Mouse (Mus musculus) retina, adult 2 months (tissue): Measurements from ENCODE around the gene Zmynd8.

ENCODE experiments used
- DNase-seq: peaks from one replicate; pipeline ENCODE4 v3.0.0-alpha.2; 2012; ENCODE audit warnings: low read depth, low spot score

The Zmynd8 gene

GRCm38 (mm10) chr2:165899474-165899873 lies 658 bp upstream of the Zmynd8 start:
- no peak for DNase-seq

DNA sequence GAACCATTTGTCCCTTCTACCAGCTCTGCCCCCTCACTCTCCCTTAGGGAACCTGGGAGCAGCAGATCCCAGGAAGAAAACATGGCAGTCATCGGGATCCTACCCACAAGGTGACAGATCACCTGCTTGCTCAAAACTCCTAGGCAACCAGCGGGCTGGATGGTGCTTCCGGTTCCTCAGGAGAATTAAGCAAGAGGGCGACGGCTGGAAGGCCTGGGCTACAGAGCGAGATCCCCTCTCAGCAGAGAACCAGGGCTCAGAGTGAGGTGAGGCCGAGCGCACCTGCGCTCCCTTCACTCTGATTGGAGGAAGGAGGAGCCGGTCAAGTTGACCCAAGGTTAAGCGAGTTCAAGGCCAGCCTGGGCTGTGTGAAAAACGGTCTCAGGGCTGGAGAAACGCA lies 2.6 kb downstream of the Zmynd8 start:
- DNase-seq: no peak

DNA sequence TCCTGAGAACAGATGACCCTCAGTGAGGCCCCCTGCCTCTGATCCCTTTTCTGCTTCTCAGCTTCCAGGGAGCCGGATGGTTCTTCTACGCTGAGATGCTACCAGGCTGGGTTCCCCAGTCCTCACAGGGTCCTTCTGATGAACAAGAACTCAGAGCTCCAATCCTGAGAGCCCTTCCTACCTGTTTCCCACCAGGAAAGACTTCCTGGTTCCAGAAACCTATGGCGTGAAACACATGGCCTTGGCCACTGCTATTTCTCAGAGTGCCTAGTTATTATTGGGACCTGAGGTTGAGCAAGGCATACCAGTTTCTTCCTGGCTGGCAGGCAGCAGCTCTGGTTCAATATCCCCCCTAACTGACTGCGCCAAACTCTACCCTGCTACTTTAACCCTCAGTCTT lies 3.1 kb downstream of the Zmynd8 start:
- no peak for DNase-seq

DNA sequence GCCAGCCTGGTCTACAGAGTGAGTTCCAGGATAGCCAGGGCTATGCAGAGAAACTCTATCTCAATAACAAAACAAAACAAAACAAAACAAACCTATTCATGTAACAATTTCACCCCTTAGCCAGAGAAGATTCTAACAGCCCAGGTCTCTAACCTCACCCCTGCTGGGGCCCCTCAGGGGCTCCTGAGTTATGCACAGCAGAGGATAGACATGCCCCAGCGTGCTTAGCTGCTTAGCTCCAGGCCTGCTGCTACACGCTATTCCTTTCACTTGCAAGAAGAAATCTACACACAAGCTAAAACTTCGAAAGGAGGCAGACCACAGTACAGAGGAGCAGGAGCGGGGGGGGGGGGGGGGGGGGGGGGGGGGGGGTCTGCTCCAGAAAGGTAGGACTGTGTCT lies 4.3 kb downstream of the Zmynd8 start:
- DNase-seq: no peak

DNA sequence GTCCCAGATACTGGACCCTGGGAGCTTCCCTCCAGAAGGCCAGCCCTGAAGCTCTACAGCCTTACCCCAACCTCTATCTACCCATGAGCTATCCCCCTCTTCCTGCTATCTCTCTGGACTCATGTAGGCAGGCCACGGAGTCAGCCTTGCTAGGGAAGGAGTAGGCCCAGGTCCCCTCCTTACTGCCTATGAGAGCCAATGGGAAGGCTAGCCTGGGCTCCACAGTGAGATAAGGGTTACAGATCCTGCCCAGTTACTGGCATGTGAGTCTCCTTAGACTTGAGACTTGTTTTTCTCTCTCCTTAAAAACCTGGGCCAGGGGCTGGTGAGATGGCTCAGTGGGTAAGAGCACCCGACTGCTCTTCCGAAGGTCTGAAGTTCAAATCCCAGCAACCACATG lies 5.6 kb downstream of the Zmynd8 start:
- DNase-seq: no peak

- DNase-seq: no peak
Measured at GRCm38 (mm10) chr2:165892626-165893025, 6.2 kb downstream of the Zmynd8 start.

DNA sequence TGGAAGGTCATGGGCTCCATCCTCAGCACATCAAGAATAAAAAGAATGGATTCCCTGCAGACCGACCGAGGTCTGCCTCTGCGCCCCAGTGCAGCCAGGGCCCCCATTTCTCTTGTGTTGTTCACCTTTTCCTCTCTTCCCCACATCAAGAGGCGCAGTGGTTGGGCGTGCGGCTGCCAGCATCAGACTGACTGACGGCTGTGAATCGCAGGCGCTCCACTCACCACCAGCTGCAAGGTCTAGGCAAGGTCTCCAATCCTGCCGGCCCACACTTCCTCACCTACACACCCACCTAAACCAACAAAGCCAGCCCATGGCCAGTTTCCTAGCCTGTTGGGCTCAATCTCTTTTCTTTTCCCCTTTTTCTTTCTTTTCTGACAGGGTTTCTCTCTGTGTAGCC lies 8.4 kb downstream of the Zmynd8 start:
- DNase-seq: no peak

DNA sequence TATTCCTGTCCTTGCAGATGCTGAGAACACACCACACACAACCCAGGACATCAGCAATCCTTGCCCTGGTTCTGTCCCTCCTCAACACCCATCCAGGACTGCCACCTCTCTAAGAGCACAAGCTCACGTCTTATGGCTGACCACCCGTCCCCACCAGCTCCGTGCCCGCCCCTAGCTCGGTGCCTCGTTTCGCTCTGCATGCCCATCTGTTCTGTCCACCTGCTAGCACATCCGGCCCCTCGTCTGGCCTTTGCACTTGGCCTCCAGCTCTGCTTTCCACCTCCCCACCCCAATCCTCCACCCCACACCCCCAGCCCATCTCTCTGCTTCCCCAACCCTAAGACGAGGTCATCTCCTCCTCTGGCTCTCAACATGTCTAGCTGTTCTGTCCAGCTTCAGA lies 8.9 kb downstream of the Zmynd8 start:
- no peak for DNase-seq

DNA sequence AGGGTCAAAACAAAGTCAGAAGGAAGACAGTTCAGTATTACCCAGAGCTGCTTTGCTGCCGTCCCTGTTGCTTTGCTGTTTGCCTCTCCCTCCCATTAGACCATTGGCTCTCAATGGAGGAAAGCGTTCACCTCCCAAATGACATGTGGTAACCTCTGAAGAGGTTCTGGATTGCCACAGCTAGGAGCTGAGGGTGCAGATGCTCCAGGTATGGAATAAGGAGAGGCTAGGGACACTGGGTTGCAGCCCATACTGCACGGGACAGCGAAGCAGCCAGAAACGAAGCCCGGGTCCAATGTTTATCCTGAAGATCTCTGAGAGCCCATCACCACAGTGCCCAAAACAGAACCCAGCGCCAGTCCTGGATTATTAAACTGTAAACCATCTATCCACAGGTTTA lies 9.6 kb downstream of the Zmynd8 start:
- no peak for DNase-seq

DNA sequence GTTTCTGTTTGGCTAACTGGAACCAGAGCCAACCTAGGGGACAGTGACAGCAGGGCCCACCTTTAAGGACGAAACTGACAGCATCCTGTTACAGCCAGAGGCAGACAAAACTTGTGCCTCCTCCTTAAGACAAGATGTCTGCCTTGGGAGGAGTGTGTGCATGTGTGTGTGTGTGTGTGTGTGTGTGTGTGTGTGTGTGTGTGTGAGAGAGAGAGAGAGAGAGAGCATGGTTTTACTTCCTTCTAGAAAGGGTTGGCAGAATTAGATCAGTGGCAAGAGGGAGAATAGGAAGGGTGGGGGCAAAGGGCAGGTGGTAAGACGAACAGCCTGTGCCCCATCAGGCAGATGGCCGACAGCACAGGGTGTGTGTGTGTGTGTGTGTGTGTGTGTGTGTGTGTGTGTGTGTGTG lies 10.0 kb downstream of the Zmynd8 start:
- DNase-seq: no peak

- DNase-seq: peak; percentile 70
Measured at GRCm38 (mm10) chr2:165888396-165888795, 10.4 kb downstream of the Zmynd8 start.

- no peak for DNase-seq
Measured at GRCm38 (mm10) chr2:165886857-165887628, 11.8 kb downstream of the Zmynd8 start.

GRCm38 (mm10) chr2:165886482-165886856 lies 12.3 kb downstream of the Zmynd8 start:
- DNase-seq: no peak

- DNase-seq: no peak
Measured at GRCm38 (mm10) chr2:165885951-165886320, 12.9 kb downstream of the Zmynd8 start.

- DNase-seq: no peak
Measured at GRCm38 (mm10) chr2:165885225-165885950, 13.4 kb downstream of the Zmynd8 start.

DNA sequence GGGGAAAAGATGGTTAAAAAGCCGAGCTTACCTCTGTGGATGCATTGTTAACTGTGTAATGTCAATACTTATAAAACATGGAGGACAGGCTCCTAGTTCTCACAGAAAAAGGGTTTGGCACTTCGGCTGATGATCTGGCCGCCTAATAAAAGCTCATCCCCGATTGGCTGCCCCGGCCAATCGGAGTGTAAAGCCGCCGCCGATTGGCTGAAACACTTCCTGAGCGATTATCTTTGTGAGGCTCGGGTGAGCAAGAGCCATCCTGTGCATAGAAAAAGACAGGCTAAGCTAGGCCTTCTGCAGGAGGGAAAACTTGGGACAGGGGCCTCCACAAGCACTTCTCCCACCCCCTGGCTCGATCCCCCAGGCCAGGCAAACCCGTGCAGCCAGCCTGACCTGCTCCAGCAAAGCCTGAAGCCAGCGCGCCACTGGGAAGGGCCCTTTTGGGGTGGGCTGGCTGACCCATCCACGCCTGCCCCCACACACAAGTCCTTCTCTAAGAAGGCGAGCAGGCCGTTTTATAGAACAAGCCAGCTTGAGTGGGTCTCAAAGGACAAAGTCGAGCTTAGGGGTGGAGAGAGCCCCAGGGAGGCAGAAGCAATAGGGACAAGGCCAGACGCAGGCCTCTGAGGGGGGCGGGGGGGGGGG lies 14.1 kb downstream of the Zmynd8 start:
- DNase-seq: peak; percentile 94

DNA sequence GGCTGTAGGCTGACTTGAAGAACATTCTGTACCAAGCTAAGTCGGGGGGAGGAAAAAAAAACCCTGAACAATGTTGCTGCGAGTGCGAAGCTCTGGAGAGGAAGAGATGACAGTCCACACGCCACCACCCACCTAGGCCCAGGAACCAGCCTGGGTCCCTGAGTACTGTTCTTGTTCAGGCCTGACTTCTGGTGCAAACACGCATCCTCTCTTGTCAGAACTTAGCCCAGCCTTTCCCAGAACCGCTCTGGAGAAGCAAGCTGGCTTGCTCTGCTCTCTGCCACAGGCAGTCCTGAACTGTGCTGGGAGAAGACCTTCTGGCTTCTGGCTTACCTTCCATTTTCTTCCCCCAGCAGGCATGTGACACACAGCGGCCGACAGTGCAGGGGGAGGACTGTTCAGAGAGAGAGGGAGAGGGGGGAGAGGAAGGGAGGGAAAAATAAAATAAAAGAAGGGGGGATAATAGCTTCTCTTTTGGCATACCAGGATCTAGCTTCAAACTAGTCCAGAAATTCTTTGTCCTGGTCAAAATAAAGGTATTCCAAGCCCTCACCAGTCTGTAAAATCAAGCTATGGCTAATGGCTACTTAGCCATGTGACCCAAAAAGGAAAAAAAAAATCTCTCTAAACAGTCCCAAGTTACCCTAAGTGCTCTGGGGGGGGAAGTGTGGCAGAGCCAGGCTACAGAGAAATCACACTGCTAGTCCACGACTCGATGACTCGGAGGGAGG lies 14.8 kb downstream of the Zmynd8 start:
- no peak for DNase-seq

DNA sequence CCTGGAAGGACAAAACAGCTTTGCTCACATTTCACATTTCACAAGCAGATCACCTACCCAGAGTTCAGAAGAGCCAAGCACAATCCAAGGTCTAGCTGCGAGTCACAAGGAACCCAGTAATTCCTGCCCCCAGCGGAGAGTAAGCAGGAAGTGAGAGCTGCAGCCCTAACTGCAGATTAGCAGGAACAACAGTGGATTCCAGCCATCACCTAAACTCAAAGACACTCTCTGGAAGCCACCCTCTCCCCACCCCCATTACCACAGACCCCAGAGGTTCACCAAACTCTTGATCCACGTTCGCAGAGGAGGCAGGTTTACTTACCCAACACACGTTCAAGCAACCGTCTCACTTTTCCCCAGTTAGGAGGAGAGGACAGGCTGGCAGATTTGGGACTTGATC lies 15.8 kb downstream of the Zmynd8 start:
- DNase-seq: no peak

- no peak for DNase-seq
Measured at GRCm38 (mm10) chr2:165881585-165882431, 17.0 kb downstream of the Zmynd8 start.

- DNase-seq: no peak
Measured at GRCm38 (mm10) chr2:165881220-165881584, 17.6 kb downstream of the Zmynd8 start.

DNA sequence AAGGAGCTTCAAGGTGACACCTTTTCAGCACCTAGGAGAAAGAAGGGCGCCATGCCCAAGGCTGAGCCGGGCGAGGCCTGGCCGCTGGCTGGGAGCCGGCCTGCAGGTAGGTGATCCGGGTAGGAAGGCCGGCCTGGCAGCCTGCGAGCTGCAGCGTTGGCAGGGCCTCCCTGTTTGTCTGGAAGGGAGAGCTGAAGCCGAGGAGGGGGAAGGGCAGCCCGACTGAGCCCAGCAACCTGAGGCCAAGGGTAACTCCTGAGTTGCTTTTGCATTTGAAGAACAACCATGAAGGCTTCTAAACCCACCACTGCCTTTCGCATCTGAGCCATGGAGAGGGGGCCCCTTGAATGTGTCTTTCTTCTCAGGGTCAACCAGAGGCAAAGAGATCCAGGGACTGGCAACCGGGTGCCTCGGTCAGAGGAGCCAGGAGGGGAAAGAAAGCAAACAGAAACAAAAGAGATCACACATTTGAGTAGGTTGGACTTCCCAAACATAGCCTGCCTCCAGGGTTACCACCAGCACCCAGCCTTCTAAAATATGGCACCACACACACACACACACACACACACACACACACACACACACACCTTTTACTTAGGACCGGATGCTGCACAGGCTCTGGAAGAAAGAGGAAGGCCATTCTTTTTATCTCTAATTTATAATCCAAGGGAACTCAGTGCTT lies 18.2 kb downstream of the Zmynd8 start:
- no peak for DNase-seq
